Mouse (Mus musculus): Measurements from ENCODE around the gene Gm28308.

The Gm28308 gene

DNA sequence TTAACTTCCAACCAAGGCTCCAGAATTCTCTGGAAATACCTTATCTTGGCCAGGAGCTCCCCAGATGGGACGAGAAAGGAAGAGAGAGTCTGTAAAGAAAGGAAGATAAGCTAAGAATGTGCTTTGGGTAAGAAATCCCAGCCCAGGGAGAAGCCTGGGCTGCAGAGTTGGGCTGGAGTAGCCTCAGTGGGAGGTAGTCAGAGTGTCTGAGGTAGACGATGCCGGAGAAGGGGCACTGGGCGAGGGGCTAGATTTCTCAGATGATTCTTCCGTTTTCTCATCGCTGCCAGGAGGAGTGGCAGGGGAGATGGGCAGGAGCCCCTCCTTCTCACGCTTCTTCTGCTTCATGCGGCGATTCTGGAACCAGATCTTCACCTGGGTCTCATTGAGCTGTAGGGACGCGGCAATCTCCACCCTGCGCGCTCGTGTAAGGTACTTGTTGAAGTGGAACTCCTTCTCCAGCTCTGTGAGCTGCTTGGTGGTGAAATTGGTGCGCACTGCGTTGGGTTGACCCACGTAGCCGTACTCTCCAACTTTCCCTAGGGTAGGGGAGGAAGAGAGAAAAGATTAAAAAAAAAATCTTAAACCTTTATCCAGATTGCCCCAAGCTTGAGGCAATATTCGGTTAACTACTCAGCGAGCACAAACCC lies 56.5 kb downstream of the Gm28308 start:
- DNase-seq (ENCODE audit: low read depth, low spot score): no peak

DNA sequence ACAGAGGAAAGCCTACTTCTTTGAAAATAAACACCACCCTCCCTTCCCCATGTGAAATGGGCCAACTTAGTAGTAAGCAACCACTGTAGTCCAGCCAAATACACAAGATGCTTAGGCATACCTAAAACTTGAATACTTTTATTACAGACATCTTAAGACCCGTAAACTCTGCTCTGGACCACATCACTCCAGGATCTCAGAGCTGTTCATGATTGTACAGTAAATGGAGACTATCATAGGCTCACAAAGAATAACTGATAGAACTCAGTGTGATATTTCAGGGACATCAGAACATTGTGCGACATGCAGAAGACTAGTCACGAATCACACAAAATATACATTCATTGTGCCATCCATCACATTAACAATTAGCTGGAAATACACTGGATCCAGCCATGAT lies 57.7 kb downstream of the Gm28308 start:
- no peak for DNase-seq (ENCODE audit: low read depth, low spot score)

DNA sequence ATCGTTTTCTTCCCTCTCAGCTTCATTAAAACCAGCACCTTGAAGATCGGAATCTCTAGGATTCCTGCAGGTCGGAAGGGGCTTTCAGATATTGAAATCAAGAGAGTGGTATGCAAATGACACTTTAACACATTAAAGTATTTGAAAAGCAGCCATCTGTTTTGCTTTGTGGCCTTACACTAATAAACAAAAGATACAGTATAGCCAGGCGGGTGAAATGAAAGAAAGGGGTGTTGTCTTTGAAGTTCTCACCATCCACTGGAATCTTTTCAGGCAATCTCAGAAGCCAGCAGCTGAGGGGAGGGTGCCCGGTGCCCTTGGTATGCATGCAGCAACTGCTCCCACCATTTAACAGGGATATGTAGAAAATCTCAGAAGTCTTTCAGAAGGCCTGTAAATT lies 59.1 kb downstream of the Gm28308 start:
- no peak for DNase-seq (ENCODE audit: low read depth, low spot score)

DNA sequence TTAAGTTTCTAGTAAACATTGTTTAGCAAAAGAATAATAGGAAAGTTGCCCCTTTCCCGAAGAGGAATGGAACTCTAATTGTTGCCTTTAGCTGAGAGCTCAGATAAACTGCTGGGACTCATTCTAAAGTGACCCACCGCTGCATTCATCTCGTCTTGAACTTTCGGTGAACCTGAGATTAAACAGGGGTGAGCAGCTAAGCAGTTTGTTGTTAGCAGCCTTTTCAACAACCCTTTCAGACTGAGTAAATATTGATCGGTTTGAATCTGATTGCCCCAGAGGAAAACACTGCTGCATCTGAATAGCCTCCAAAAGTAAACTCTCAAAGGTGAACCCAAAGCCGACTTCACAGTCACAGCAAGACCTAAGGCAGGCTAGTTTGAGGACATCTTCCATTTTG lies 59.9 kb downstream of the Gm28308 start:
- peak; percentile 63 for DNase-seq (ENCODE audit: low read depth, low spot score)

DNA sequence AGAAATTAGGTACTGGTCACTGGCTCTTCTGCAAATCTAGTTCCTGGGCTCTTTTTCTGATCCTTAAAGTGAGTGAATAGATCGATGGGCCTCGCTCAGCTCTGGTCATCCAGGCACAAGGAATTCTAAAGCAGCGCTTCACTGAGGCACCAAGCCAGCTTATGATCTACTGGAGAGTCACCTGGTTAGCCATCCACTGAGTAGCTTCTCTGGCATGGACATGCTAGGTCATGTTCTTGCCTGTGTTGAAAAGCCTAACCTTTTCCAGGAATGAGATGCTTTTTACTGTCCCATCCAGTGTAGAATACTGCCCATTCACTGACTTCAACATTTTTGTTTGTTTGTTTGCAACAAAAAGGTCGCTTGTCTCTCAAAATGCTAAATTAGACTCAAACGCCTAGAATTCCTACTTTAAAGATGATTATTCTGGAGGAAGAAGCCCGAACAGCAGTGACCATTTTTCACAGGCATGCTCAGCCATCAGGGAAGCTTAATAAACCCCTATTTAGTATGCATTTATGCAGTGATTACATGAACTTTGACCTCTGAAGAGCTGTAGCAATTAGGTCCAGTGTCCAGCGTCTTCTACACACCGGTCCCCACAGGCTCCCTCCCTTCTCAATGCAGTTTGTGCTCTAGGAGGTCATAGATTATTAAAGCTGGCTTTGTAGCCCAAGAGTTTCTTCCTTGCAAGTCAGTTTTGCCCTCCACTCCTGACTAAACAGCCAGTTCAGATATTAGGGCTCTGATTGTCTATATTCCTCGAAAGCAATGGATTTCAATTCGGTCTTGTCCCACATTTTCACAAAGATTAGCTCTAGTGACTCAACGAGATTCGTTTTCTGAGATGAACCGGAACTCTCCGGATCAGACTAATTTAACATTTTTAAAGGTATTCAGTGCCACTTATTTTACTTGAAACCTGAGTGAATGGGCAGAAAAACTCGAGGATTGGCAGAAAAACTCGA lies 60.6 kb downstream of the Gm28308 start:
- DNase-seq (ENCODE audit: low read depth, low spot score): no peak

DNA sequence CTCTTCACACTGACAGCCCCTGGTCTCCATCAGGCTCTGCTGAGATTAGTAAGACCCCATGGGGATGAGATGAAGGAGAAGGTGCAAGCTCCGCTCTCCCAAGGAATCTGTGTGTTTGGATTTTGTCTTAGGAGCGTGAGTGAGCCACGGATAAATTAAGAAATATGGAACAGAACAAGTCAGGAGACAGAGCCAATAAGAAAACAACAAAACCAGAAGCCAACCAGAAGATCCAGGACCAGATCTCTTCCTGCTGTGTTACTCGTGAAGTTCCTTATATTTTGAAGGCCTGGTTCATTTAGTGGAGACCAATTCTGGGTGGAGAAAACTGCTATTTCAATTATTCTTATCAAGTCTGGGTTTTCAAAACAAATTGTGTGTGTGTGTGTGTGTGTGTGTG lies 61.6 kb downstream of the Gm28308 start:
- no peak for DNase-seq (ENCODE audit: low read depth, low spot score)

DNA sequence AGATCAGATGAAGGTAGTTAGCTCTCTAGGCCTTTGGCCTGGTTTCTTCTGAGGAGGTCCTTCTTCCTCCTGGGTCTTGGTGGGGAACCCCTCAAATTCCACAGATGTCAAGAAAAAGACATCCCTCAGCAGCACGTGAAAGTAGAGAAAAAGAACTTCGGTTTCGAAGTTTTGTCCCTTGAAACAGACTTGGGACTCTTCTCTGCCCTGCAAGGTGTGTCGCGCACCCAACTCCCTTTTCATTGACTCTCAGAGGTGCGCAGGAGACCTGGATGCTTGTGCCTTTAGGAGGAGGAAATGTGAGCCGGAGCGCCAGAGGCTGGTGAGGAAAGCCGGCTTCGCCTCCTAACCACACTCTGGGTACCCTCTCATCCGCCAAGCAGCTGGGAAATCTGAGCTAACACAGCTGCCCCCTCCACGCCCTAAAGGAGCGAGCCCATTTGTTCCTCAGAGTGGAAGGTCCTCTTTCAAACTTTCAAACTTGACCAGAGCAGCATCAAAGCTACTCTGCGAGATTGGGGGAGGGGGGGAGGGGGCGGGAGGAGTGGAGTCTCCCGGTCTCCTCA lies 62.7 kb downstream of the Gm28308 start:
- DNase-seq (ENCODE audit: low read depth, low spot score): no peak

DNA sequence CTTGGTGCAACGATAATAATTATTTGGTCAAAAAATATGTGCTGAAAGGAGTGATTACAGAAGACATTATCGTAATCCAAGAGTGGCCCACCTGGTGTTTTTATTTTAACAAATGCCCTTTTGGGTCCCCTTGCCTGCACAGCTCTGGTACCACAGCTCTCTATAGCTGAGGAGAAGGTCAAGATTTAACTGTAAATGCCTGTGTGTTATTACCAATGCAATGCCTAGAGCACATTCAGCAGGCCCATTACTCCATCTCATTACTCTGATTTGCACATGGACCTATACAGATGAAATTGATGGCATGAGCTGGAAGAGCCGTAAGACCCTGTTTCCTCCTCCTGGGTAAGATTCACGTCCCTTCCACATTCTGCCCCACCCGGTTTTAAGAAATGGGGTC lies 74.0 kb downstream of the Gm28308 start:
- no peak for DNase-seq (ENCODE audit: low read depth, low spot score)

DNA sequence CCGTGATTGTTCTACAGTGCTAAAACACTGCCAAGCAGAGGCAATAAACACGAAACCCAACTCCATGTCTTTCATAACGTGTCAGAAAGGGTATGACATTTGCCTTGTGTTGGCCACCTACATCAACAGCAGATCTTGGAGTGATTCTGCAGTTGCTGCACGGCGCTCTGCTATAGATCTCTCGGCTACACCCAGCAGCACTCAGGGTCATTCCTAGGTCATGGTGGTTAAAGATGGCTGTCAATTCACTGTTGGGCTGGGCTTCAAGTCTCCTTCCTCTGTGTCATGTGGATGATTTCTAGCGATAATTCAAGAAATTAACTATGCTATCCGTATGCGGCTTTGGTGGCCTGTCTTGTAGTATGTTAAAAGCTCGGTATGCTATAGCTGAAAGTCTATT lies 74.6 kb downstream of the Gm28308 start:
- DNase-seq (ENCODE audit: low read depth, low spot score): peak; percentile 68

DNA sequence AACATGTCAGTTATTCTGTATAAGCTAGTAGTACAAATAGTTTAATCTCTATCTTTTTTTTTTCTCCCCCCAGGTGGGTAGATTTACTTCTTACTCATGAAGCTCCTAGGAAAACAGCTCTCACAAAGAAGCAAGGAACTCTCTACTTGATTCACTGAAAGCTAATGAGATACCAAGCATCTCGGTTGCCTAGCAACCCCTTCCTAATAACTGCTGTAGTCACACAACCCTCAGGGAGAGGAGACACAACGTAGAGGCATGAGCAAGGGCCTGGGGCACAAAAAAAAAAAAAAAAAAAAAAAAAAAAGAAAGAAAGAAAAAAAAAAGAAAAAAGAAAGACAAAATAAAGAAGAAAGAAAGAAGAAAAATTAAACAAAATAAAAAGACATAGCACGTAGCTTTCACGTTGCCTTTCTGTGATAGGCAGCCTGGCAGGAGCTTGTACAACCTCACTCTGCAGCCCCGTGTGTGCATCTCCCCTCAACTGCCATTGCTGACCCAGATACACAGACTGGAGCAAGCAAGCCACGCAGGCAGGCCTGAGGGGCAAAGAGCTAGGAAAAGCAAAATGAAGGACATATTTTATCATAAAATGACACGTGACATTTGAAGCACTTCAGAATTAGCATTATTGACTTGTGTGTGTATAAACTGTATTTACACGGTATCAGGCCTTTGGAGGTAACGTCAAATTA lies 75.2 kb downstream of the Gm28308 start:
- DNase-seq (ENCODE audit: low read depth, low spot score): peak; percentile 72

DNA sequence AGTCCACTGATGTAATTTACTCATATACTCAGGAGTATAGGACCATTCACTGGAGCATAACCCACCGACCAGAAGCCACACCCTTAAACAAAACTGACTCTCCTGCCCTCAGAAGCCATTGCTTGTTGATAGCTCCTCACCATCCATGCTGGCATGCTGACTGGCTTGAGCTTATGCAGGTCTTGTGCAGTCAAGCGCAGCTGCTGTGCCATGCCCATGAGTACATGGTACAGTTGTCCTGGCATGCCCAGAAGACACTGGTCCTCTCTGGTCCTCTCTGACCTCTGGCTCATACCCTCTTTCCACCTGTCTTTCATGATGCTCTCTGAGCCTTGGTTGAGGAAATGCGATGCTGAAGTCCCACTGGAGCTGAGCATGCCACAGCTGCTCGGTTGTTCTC lies 89.5 kb downstream of the Gm28308 start:
- DNase-seq (ENCODE audit: low read depth, low spot score): no peak

DNA sequence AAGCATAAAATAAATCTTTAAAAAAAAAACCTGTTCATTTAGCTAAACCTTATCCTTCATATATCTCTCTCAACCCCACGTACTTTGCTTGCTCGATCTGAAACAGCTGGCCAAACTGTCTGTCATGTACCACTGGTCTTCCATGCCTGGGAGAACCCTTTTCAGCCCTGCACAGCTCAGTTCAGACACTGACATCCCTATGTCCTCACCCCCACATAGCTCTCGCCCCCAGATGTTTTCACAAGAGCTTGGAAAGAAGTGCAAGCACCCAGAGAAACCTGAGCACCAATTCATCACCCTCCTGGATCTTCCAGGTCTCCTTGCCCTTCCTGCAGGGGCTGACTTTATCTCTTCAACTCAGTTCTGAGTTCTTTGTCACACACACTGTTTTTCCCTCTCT lies 92.0 kb downstream of the Gm28308 start:
- no peak for DNase-seq (ENCODE audit: low read depth, low spot score)

DNA sequence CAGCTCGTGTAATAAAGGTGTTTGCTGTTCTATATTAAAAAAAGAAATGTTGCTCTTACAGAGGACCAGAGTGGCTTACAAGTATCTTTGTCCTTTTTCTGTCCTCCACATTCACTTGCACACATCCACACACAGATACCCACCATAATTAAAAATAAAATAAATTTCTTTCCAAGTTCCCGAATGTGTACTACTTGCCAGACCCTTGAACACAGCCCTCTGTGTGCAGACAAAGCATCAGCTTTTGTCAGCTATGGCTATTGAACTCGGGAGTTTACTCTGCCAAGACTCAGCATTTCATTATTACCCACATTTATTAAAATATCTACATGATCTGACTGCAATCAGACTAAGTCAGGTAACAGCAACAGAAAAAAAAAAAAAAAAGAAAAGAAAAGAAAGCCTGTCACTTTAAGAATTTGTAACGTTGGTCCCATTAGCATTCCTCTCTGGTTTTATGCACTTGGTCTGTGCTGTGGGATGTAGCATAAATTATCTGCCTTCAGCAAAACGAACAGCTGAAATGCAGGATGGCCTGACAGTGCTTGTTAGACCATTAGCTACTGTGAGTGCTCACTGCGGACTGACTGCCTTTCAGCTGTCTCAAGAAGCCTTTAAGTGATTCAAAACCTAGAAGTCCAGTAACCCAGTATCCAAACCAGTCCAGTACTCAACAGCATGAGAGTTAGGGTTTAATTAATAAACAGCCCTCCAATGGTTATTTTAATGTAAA lies 94.1 kb downstream of the Gm28308 start:
- DNase-seq (ENCODE audit: low read depth, low spot score): no peak

DNA sequence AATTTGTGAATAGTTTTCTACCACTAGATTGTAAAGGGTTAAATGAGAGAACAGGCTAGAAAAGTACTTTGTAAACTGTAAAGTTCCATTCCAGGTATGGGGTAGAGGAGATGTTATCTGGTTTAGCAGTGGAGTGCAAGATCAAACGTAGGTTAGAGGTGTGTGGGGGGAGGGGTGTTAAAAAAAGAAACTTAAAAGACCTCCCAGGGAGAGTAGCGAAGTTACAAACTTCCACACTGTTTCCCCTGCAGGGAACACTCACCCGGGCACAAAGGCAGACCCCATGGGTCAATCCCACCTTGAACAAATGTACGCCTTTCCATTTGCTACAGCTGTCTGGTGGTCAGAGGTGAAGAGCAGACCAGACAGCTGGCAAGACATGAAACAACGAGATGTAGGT lies 97.2 kb downstream of the Gm28308 start:
- DNase-seq (ENCODE audit: low read depth, low spot score): peak; percentile 68
